Comparison of ENCODE assay signal across 24 mouse cellular contexts in the genomic region with DNA sequence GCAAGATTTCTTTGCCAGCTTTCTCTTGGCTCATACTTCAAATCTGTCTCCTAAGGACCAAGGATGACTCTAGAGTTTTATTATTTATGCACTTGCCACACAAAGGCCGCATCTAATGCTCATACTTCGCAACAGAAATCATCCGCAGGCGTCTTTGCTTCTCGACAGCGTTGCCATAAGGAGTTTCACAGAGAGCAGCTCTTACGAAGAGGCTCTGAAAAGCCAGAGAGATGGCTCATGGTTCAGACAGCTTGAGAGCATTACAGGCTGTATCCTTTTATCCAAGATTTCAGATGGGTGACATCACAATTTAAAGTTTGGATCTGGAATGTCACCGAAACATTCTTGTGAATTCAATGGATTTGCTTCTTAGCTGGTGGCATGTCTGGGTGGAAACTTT.
A peak's percentile ranks its signal among the peaks of the same experiment; 100 is the strongest.
DNase-seq lines count a peak whose midpoint lies in the region; ATAC-seq and TF ChIP-seq lines count a peak whose summit lies in the region.
"Had no signal": no experiment of that assay in that cellular context is flagged by ENCODE, and none has a peak within 500 bp of the region (broad histone marks: within the 10 kb centered on the region; RNA-seq: fewer than 3 reads in every experiment).

No protein-coding gene starts in this region.

- TF ChIP-seq CTCF in lung, embryonic 14.5 days (IDR thresholded peaks at IDR 0.05; ENCODE audit: low read depth) = no peak

- H3K9ac ChIP-seq in lung, embryonic 14.5 days = no peak overlapping the region
- H3K9ac ChIP-seq: embryonic facial prominence, embryonic 15.5 days; forebrain, embryonic 15.5 days; heart, embryonic 12.5 days; hindbrain, embryonic 13.5 days; intestine, embryonic 15.5 days had no signal

- H3K36me3 ChIP-seq in lung, embryonic 14.5 days (ENCODE audit: insufficient read depth) = no peaks in the 10 kb centered on the region
- H3K36me3 ChIP-seq: embryonic facial prominence, embryonic 15.5 days; forebrain, embryonic 10.5 days; forebrain, embryonic 15.5 days; G1E; heart, embryonic 12.5 days; hindbrain, embryonic 13.5 days; intestine, embryonic 15.5 days had no signal

- H3K27ac ChIP-seq in lung, embryonic 14.5 days (ENCODE audit: low read depth) = no peak overlapping the region
- H3K27ac ChIP-seq: embryonic facial prominence, embryonic 15.5 days; forebrain, embryonic 10.5 days; forebrain, embryonic 15.5 days; gastrocnemius, adult 2 months; hindbrain, embryonic 13.5 days; intestine, embryonic 15.5 days had no signal

- H3K4me1 ChIP-seq in lung, embryonic 14.5 days (ENCODE audit: insufficient read depth) = no peaks in the 10 kb centered on the region
- H3K4me1 ChIP-seq: embryonic facial prominence, embryonic 15.5 days; forebrain, embryonic 10.5 days; forebrain, embryonic 15.5 days; hindbrain, embryonic 13.5 days; intestine, embryonic 15.5 days had no signal

- peak; percentile 67 for ATAC-seq in frontal cortex, adult (ENCODE audit: low TSS enrichment)
- ATAC-seq in lung, embryonic 14.5 days (ENCODE audit: insufficient read depth) = no peak
- ATAC-seq: CD4-positive, CD25-positive, alpha-beta regulatory T cell, adult 4 months; forebrain, embryonic 15.5 days; intestine, embryonic 15.5 days had no signal

- H3K9me3 ChIP-seq in lung, embryonic 14.5 days (ENCODE audit: low read depth, low read length) = no peaks in the 10 kb centered on the region
- H3K9me3 ChIP-seq: embryonic facial prominence, embryonic 15.5 days; forebrain, embryonic 10.5 days; forebrain, embryonic 15.5 days; G1E; heart, embryonic 12.5 days; hindbrain, embryonic 13.5 days; intestine, embryonic 15.5 days had no signal

- H3K27me3 ChIP-seq in lung, embryonic 14.5 days (ENCODE audit: insufficient read depth, low read length) = no peaks in the 10 kb centered on the region
- H3K27me3 ChIP-seq: embryonic facial prominence, embryonic 15.5 days; forebrain, embryonic 15.5 days; heart, embryonic 12.5 days; hindbrain, embryonic 13.5 days; intestine, embryonic 15.5 days had no signal

- H3K4me2 ChIP-seq in lung, embryonic 14.5 days = no peak overlapping the region
- H3K4me2 ChIP-seq: embryonic facial prominence, embryonic 15.5 days; forebrain, embryonic 15.5 days; heart, embryonic 12.5 days; hindbrain, embryonic 13.5 days; intestine, embryonic 15.5 days had no signal

- peak; percentile 51 for DNase-seq in adrenal gland, adult 2 months
- DNase-seq in adrenal gland, postnatal 4 days (ENCODE audit: low spot score in 2 of 2) = no peak
- DNase-seq in frontal cortex, postnatal 14 days (ENCODE audit: low spot score in 2 of 2) = no peak
- peak; percentile 17 for DNase-seq in lung, embryonic 14.5 days
- DNase-seq in lung, postnatal 25 days (ENCODE audit: low spot score) = no peak
- DNase-seq in brain, adult 2 months (ENCODE audit: low read depth, low spot score) = peak; percentile 34
- DNase-seq: B cell, adult 2 months; cerebellum, adult 11 months; cerebellum, adult 8-10 months; cerebellum, postnatal 14 days; embryo, embryonic 11 days; gastrocnemius, adult 2 months; gastrocnemius, postnatal 25 days; heart, postnatal 4 days had no signal

- H3K4me3 ChIP-seq in lung, embryonic 14.5 days (ENCODE audit: low read depth, low read length) = no peak overlapping the region
- H3K4me3 ChIP-seq: embryonic facial prominence, embryonic 15.5 days; erythroblast, embryonic 14.5 days; forebrain, embryonic 10.5 days; forebrain, embryonic 15.5 days; gastrocnemius, adult 2 months; heart, embryonic 12.5 days; hindbrain, embryonic 13.5 days; intestine, embryonic 15.5 days had no signal

- 67% methylated on average over 8 of the region's 8 CpGs for WGBS in lung, embryonic 14.5 days

Comparison
In these comparisons a context has a peak if more than half of its experiments do, and no peak if none do; other contexts are left out.
1. DNase-seq: peak in adrenal gland, adult 2 months (single experiment), lung, embryonic 14.5 days (single experiment) and brain, adult 2 months (single experiment); none in adrenal gland, postnatal 4 days (0 of 2), frontal cortex, postnatal 14 days (0 of 2) and lung, postnatal 25 days (single experiment).